Mouse (Mus musculus) urinary bladder, adult 2 months (tissue): ENCODE measurements around the gene Gbp2b. TPM values are rescaled to one million over a fixed set of nuclear protein-coding genes. Genes with fewer than 3 reads are reported as not detected.
"Not testable (repeated sequence)": the region's sequence is repeated elsewhere in the genome, so short reads cannot be mapped to it uniquely, and the experiment has no call there.

Experiments used
- DNase-seq: peaks from one replicate; pipeline ENCODE4 v3.0.0; 2022; ENCODE audit warnings: low spot score
- polyA plus RNA-seq: library from polyadenylated mRNA; depleted of rRNA; stranded (reverse); fragments of >200 nt; gene quantifications from 2 replicates; pipeline ENCODE4 v1.2.3, GENCODE M21; 2012; rRNA removed

Gbp2b gene
- 0.78 and 2.7 TPM in 2 replicates for polyA plus RNA-seq

DNA sequence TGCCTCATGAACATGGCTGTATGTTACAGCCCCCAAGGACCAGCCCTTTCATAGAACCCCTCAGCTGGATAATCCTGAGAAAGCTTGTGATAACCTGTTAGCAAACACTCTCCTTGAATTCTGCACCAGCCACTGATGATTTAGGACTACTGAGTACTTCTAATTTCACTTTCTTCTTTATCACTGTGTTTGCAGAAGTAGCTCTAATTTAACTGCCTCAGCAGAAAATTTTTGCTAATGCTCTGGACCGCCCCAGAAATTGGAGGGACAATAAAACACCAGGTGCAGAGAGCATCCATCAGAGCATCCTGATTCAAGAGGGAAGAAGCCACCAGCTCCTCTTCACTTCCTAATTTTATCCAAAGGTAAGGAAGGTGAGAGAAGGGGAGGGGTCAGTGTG lies at the start of gene Gbp2b:
Gene Gbp2b, plus strand, starts transcription at position 301 of the 400 bp plus-strand sequence.
- no peak for DNase-seq

DNA sequence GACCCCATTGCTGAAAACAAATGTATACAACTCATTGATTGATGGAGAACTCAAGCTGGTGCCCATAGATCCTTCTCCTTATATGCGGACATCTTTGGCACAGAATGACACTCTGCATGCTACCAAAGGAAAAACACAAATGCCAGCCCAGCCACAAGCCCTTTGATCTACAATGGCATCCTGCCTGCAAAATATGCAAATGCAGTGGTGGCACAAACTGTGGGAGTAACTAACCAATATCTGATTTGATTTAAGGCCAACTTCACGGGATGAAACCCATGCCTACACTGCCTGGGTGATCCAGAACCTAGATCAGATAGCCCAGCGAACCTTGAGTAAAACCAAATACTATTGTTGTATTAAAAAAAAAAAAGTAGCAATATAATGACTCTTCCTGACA lies 48.0 kb upstream of the Gbp2b start:
- DNase-seq = no peak

DNA sequence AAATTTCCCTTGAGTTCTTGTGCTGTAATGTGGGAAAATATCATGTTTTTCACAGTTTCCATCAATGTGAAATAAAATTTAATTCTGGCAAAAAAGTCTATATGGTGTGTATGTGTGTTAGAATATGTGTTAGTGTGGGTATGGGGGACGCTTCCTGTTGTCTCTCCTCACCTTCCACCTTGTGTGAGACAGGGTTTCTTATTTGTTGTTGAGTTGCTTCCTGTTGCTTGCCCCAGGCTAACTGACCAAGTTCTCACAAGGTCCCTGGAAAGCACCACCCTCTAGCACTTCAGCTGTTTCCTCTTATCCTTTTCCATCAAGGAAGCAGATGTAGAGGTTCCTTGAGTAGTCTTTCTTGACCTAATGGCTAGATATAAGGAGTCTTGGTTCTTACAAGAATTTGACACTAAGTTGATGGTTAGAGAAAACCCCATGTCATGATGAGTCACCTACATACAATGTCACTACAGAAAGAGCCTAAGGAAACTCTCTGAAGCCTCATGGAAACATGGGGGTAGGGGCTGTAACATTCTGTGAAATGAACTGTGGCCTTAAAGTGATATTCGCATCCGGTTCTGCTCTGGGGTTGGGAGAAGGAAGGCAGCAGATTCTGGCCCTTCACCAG lies 44.5 kb upstream of the Gbp2b start:
- DNase-seq = no peak

DNA sequence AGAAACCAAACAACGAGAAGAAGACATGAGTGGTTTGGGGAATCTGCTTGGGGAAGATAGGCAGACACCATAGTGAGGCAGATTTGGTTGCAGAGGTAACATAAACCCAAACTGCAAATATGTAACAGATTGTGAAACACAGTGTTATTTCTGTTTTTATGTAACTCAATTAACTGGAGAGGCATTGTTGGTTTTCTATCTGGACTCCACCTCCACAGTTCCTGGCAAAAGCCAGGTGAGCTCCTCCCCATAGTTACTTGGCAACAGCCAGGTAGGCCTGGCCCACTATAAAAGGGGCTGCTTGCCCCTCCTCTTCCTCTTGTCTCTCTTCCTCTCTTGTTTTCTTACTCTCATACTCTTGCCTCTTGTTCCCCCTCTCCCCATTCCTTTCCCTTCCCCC lies 40.0 kb upstream of the Gbp2b start:
- DNase-seq = no peak

DNA sequence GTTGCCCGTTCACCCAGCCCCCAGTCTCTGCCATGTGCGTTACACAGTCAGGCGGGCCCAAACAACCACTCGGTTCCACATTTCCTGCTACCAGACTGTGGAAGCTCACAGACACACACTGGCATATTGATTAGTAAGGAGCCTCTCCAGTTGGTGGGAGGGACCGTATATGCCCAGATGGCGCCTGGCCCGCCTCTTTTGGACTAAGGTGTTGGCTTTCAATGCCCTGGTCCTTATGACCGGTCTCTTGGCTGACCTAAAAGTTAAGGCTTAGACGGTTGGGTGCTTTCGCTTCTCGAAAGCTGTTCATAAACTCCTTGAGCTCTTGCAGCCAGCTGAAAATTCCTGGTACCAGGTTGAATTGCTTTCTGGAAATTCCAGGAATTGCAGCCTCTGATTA lies 39.0 kb upstream of the Gbp2b start:
- no peak for DNase-seq

DNA sequence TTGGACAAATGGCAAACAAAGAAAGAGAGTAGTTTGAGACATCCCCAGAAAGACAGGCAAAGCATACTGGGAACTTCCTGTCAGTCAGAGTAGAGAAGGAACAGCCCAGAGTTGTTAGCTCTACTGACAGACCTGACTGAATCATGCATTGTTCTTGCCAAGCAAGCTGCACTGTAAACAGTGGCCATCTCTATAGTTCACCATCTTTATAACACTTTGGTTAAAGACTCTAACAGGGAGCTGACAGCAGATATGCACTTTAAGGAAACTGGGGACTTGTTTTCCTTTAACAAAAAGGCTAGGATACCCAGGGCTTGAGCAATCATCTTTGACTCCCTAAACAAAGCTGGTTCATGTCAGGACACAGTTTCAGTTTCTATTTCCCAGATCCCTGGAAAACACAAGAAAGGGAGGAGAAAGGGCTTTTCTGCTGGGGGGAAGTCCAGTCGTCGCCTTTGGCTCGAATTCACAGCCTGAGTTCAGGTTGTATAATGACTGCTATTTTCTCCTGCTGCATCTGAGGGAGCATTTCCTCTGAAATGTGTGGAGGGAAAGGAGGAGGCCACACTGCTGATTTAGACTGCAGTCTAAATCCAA lies 34.9 kb upstream of the Gbp2b start, which contains the start of gene Gbp3:
Gene Gbp3, plus strand, starts transcription at position 395 of the 597 bp plus-strand sequence.
- DNase-seq = no peak

DNA sequence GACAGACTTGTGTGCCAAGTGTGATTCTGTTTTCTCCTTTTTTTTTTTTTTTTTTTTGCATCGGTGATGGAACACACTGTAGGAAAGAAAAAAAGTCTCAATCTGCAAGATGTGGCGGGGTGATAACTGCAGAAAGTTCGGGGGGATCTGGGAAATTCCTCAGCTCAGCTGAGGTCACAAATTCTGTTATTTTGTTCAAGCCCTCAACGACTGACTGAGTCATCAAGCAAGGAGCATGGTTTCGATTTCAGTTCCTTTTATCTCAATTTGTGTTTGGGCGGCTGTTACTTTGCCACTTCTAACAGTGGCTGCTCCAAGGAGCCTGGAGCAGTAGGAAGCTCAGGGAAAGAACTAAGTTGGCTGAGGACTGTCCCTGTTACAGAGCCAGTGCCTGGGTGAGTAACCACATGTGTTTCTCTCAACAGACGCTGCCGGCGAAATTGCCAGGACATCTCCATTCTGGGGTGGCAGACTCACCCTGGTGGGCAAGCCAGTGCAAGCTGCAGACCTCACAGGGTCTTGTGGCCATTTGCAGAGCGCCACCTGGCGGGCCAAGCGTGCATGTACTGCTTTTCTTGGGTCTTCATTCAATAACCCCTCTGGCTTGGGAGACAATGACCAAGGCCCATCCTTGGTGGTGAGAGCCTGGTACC lies 34.2 kb upstream of the Gbp2b start:
- DNase-seq = peak; percentile 74

DNA sequence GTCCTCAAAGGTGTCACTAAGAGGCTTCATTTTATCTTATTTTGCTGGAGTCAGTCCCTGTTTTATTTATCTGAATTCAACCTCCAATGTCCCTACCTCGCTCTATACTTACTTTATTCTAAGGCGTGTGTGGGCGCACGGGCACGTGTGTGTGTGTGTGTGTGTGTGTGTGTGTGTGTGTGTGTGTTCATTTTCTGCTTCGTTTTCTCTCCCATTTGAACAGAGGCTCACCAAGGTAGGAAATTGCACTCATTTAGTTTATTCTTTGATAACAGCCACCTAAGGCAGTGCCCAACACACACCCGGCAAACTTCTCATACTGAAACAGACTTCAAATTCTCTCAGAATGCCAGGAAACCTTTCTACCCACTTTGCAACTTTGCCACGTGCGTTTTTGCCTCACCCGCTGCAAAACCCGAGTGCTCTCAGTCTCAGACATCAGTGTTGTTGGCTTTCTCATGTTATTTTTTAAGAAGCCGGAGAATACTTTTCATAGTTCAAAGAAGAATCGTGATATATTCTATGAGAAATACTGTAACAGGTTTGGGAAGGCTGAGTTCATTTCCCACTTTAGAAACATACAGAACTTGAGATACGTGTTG lies 33.5 kb upstream of the Gbp2b start:
- DNase-seq = no peak

DNA sequence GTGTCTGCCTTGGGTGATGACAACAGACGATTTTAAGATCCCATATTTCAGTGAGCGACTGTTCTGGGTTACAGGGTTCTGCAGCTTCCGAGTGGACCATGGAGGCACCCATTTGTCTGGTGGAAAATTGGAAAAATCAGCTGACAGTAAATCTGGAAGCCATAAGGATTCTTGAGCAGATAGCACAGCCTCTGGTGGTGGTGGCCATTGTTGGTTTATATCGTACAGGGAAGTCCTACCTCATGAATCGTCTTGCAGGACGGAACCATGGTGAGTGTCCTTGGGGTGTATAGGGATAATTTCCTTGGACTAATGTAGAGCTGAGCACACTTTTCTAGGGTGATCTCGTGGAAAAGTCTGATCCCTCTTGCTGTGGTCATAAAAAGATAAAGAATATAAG lies 33.0 kb upstream of the Gbp2b start:
- no peak for DNase-seq

DNA sequence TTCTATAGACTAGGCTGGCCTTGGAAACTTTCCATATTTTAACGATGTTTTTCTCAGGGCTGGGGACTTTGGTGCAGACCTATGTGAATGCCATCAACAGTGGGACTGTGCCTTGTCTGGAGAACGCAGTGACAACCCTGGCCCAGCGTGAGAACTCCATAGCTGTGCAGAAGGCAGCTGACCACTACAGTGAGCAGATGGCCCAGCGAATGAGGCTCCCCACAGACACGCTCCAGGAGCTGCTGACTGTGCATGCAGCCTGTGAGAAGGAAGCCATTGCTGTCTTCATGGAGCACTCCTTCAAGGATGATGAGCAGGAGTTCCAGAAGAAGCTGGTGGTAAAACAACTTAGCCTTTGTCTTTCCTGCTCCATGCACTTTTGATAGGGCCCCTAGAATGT lies 27.2 kb upstream of the Gbp2b start:
- DNase-seq = not testable (repeated sequence)

DNA sequence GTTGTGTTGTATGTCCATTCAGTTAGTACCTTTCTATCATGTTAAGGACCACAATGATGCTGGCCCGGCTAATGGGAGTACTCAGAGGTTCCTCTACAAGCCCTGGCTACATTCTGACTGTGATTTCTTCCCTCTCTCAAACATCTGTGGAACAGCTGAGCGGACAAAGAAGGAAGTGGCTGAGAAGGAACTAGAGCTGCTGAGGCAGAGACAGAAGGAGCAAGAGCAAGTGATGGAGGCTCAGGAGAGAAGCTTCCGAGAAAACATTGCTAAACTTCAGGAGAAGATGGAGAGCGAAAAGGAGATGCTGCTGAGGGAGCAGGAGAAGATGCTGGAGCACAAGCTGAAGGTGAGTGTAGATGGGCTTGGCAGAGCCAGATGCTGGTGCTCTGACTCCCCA lies 23.9 kb upstream of the Gbp2b start:
- no peak for DNase-seq

DNA sequence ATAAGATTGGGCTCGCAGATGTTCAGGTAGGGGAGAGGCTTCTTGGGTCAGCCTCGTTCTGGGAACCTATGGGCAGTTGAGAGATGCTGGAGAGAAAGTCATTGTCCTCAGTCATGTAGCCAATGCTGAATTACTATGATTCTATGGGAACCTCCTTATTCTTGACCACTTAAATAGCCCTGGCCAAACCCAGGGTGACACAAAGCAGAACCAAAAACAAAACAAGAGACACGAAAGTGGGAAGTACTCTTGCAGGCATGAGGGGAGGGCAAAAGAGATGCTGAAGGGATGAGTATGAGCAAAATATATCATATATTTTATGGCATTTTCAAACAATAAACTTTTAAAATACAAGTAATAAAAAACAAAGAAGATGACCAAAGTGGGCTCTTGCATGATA lies 17.5 kb upstream of the Gbp2b start:
- no peak for DNase-seq

DNA sequence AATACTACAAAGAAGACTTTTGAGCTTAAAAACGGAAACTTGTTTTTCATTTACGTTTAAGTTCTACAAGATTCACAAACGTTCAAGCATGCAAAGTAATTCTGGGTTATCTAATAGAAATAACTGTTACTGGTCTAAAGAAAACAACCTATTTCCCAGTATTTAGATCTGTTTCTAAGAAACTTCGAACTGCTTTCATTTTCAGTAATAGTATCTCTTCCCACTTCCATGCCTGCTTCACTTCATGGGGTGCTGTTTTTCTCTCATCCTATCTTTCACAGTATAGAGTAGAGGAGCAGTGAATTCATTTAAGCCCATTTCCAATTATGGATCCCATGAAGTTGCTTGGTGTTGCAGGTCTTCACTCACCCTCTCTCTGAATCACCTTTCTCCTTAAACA lies 16.3 kb upstream of the Gbp2b start:
- DNase-seq = no peak

DNA sequence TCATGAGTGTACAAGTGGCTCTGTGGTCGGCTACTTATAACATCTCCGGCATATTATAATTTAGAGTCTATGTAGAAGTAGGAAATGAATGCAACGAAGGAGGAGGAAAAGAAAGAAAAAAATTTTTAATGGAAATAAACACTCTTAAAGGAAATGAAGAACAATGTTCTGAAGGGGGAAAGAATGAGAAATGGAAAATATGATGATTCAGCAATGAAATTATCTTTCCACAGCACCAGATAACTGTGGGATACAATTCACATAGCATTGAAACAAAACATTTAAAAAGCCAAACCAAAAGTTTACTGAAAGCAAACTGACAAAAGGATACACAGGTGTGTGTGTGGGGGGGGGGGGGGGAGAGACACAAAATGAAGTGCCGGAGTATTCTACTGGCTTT lies 11.6 kb upstream of the Gbp2b start:
- no peak for DNase-seq

DNA sequence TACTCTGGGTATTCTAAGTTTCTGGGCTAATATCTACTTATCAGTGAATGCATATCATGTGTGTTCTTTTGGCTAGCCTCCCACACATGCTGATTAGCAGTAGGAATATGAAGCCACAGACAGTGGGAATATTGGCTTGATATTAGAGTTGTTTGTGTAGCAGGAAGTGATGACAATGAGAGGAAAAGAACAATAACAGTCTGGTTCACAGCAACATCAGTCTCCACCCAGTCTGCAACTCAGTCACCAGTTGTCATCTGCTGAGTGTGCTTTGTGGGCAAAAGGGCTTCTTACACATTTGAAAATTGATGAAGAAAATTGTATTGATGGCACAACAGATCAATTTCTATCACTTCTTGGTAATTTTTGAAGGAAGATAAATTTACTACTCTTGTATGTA lies 7.3 kb upstream of the Gbp2b start:
- no peak for DNase-seq

DNA sequence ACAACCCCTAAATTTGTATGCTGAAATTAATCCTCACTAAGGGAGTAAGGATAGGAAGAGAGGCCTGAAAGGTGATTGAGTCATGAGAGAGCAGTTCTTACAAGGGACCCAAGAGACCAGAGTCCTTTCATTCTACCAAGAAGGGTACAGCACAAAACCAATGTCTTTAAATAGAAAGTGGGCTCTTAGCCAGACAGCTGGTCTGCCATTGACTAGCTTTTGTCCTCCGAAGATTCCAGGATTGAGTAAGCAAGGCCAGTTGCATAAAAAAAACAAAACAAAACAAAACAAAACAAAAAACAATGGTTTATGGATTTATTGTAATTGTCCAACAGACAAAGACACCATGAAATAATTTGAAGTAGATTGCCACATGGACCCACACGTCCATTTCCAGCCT lies 5.8 kb upstream of the Gbp2b start:
- no peak for DNase-seq

DNA sequence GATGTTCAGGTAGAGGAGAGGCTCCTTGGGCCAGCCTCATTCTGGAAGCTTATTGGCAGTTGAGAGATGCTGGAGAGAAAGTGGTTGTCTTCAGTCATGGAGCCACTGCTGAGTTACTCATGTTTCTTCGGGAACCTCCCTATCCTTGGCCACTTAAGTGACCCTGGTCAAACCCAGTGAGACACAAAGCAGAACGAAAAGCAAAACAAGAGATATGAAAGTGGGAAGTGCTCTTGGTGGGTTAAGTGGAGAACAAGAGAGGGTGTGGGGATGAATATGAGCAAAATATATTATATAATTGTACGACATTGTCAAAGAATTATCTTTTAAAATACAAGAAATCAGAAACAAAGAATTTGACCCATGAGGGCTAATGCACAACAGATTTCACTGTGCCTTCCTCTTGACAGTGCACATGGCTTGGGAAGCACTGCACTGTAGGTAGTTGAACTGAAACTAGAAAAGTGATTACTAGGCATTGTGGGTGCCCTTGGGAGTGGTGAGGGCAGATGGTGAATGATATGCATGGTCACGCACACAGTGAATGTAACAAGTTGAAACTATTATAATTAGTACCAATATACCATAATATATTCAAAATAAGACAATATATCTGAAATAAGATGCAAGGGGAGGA lies 4.1 kb upstream of the Gbp2b start:
- DNase-seq = no peak

DNA sequence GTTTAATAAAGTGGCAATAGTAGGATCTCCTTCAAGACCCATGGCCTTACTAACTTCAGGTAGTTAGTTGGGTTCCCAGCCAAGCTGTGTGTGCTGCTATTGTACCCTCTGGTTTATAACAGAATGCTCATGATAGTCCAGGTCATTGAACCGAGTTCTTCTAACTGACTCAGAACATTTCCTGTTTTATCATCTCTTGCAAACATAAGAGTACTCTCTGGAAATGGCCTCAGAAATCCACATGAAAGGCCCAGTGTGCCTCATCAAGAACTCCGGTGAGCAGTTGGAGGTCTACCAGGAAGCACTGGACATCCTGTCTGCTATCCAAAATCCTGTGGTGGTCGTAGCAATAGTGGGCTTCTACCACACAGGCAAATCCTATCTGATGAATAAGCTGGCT lies 3.3 kb downstream of the Gbp2b start:
- no peak for DNase-seq

DNA sequence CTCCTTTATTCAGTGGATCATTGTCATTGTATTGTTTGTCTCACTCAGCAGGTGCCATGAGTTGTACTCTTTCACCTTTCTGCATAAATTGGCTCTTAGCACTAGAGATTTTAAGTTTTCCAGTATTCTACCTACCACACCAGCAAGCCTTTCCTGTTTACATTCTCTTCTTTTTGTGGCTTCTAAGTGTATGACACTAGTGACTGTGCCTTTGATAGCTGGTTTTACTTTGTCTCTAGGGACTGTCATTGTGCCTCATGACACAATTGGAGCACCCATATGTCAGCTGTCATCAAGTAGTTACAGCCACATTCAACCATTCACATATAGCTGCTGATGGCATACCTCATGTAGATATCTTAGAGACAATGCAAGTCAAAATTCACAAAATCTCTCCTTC lies 7.0 kb downstream of the Gbp2b start:
- DNase-seq = no peak

DNA sequence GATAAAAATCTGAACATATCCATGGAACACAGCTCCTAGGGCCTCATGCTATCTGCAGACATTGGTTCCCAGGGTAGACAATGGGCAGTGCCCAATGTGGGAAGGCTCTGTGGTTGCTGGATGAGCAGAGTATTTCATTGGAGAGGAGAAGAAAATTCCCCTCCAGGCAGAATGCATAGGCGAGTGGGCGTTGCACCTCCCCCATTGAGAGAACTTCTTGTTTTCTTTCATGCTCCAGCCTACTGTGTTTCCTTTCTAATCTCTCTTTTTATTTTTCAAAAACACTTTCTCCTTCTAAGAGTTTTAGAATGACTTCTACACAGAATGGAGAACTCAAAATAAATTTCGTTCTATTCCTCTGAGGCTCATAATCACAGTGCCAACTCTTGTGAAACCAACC lies 24.0 kb downstream of the Gbp2b start:
- no peak for DNase-seq

DNA sequence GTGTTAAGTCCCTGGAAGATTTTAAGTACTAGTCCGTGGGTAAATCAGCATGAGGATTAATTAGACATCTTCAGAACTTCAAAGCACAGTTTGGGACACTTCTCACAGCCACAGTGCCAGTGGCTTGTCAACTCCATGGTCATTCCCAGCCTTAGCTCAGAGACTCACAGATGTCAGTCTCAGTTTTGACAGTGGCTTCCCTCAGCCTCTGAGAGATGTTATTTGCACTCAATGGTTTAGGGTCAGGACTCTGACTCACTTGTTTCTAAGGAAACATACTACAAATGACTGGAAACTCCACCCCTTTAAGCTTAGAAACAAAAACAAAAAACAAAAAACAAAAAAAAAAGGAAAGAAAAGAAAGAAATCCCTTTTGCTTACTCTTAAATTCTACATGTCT lies 25.0 kb downstream of the Gbp2b start:
- DNase-seq = no peak

DNA sequence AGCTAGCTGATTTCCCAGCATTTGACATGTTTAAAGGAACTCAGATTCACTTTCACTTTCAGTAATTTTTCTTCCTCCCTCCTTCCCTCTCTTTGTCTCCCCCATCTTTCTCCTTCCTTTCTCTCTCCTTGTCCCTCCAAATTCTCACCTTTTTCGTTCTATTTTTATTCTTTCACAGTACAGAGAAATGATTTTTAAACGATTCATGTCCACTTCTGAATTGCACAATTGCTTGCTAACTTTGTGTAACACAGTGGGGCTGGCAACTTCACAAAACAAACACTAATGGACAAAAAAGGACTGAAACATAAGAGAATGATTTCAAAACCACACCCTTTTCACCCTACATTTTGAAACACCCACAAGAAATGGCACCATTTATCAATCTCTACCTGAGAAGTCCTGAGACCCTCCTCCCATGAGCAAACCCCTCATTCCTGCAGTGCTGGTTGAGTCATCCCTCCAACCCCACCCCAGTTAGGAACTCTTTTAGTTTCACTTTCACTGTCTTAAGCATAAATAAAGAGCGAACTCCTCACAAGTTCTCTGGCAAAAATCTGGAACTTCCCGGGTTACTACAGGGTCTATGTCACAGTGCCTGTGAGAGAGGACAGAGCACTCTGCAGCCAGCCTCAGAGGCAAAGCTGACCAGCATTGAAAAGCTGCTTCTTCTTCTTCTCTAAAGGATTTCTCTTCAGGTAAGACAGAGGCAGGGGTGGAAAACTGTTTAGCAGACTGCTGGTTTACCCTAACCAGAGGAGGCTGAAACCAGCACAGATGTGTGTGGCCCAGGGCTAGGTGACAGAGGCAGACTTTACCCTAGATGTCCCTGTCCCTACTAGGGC lies 25.7 kb downstream of the Gbp2b start, which contains the start of gene Gbp2:
Gene Gbp2, plus strand, starts transcription at position 492 of the 845 bp plus-strand sequence.
- DNase-seq = peak; percentile 24
